Mouse (Mus musculus) lung, embryonic 16.5 days (tissue): ENCODE measurements at regions not wholly inside any gene's neighbourhood (a gene's known extent, or its start where the extent isn't known, plus 50 kb on each side); places are given as distances from the start of the nearest gene placed in this dataset.
A peak's percentile ranks its signal among the peaks of the same experiment; 100 is the strongest.

Experiments
- ATAC-seq: fragments of 200-750 bp; cut with Nextera tagmentation; 2 replicates; pipeline ENCODE4 v1.8.0; 2017; ENCODE audit warnings: low read depth, mild to moderate bottlenecking, moderate library complexity
- H3K27ac ChIP-seq: fragments of 300-500 bp; sonication (generic); 2 replicates; pipeline ENCODE4 v1.5.1; 2014; ENCODE audit warnings: mild to moderate bottlenecking, control low read depth, low read length
- H3K27me3 ChIP-seq: fragments of 300-500 bp; sonication (generic); 2 replicates; pipeline ENCODE4 v1.6.1; 2014; ENCODE audit warnings: low read depth, low read length, mixed read lengths; ENCODE audit not compliant: control insufficient read depth, insufficient read depth
- H3K36me3 ChIP-seq: fragments of 300-500 bp; sonication (generic); 2 replicates; pipeline ENCODE4 v1.6.1; 2014; ENCODE audit warnings: low read length; ENCODE audit not compliant: control insufficient read depth, insufficient read depth
- H3K4me1 ChIP-seq: fragments of 300-500 bp; sonication (generic); replicated peaks from 2 replicates; pipeline ENCODE4 v1.6.1; 2014; ENCODE audit warnings: low read length, mixed read lengths; ENCODE audit not compliant: control insufficient read depth, insufficient read depth
- H3K4me2 ChIP-seq: fragments of 300-500 bp; sonication (generic); 2 replicates; pipeline ENCODE4 v1.6.1; 2014; ENCODE audit warnings: low read depth, low read length, control low read depth
- H3K4me3 ChIP-seq: fragments of 300-500 bp; sonication (generic); 2 replicates; pipeline ENCODE4 v1.5.1; 2014; ENCODE audit warnings: mild to moderate bottlenecking, low read length, control low read depth
- H3K9ac ChIP-seq: fragments of 300-500 bp; sonication (generic); 2 replicates; pipeline ENCODE4 v1.6.1; 2014; ENCODE audit warnings: low read length, control low read depth
- H3K9me3 ChIP-seq: fragments of 300-500 bp; sonication (generic); 2 replicates; pipeline ENCODE4 v1.6.1; 2016; ENCODE audit warnings: low read length; ENCODE audit not compliant: control insufficient read depth
- WGBS: fragments of 180-500 bp; shearing (Covaris S2); extraction: QIAGEN DNeasy Blood & Tissue Kit; methylation state at CpG from one replicate; pipeline ENCODE4 v1.1.7; 2014; 5-methylcytosine and 5-hydroxymethylcytosine counted together

- H3K36me3 ChIP-seq, result no peaks in the 10 kb centered on the region
- no peak for ATAC-seq
- H3K9me3 ChIP-seq, result no peaks in the 10 kb centered on the region
- no peak overlapping the region for H3K27ac ChIP-seq
- H3K9ac ChIP-seq, result no peak overlapping the region
- WGBS, result 75% methylated on average over 1 of the region's 1 CpGs
- no peak overlapping the region for H3K4me2 ChIP-seq
- no peaks in the 10 kb centered on the region for H3K27me3 ChIP-seq
- no peaks in the 10 kb centered on the region for H3K4me1 ChIP-seq
- H3K4me3 ChIP-seq, result no peak overlapping the region
Observed at GRCm38 (mm10) chr15:25146371-25146770, 267.2 kb downstream of the Basp1 start.

DNA sequence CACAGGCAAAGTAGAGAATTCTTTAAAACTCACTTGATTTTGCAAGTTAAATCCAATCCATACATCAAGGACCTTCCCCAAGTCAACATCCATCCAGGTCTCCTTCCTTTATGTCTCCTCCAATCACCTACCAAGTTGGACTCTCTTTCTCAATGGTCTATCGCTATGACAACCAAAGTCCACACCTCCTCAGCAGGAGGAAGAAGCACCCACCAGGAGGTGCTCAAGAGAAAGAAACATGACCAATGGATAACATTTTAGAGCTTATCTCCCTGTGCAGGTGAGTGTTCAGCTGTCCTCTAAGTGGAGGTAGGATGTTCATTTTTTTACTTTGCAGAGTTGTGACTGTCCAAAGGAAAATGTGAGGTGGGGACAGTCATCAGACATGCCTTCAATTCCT, 269.3 kb downstream of the Basp1 start:
- Histone ChIP-seq H3K27me3 (no peaks in the 10 kb centered on the region), H3K9me3 (no peaks in the 10 kb centered on the region), H3K36me3 (no peaks in the 10 kb centered on the region), H3K27ac (no peak overlapping the region), H3K4me2 (no peak overlapping the region), H3K4me1 (no peaks in the 10 kb centered on the region), H3K9ac (no peak overlapping the region), H3K4me3 (no peak overlapping the region)
- 86% methylated on average over 1 of the region's 1 CpGs for WGBS
- no peak for ATAC-seq

DNA sequence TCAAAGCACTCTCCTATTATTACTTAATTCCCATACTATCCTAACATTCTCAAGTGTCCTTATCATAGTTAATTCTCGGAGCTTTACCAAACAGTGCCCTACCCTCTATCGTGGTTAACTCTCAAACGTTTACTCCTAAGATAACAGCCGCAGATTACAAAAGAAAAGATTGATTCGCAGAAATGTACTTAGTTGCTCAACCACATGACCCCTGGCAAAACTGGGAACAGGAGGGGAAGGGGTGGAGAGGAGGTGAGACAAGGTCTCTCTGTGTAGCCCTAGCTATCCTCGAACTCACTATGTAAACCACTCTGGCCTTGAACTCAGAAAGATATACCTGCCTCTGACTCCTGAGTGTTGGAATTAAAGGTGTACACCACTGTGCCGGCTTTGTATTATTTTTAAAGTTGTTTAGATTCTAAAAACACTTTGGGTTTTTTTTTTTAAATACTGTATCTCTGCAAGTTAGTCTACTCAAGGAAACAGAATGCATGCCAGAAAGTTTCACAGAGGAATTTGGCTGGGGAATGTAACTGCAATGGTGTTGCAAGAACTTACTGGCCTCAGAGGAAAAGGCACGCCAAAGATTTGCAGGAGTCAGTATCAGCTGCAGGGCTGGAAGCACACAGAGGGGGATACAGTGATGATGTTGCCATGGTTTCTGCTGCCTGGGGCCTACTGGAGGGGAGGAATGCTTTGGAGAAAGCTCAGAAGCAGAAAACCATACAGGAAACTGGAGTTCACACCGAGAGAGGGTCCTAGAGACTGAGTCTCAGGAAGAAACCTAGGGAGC, 273.0 kb downstream of the Basp1 start:
- 23% methylated on average over 9 of the region's 9 CpGs for WGBS
- peak; percentile 83 for ATAC-seq
- no peaks in the 10 kb centered on the region for H3K4me1 ChIP-seq
- no peaks in the 10 kb centered on the region for H3K9me3 ChIP-seq
- H3K36me3 ChIP-seq, result no peaks in the 10 kb centered on the region
- H3K4me2 ChIP-seq, result no peak overlapping the region
- no peak overlapping the region for H3K9ac ChIP-seq
- H3K4me3 ChIP-seq, result no peak overlapping the region
- H3K27me3 ChIP-seq, result no peaks in the 10 kb centered on the region
- no peak overlapping the region for H3K27ac ChIP-seq

GRCm38 (mm10) chr15:25137091-25137490, 276.5 kb downstream of the Basp1 start:
- Histone ChIP-seq H3K4me1 (no peaks in the 10 kb centered on the region), H3K4me2 (no peak overlapping the region), H3K27ac (no peak overlapping the region), H3K9me3 (no peaks in the 10 kb centered on the region), H3K9ac (no peak overlapping the region), H3K27me3 (no peaks in the 10 kb centered on the region), H3K36me3 (no peaks in the 10 kb centered on the region), H3K4me3 (no peak overlapping the region)
- ATAC-seq, result no peak
- 28% methylated on average over 3 of the region's 3 CpGs for WGBS

- H3K4me3 ChIP-seq, result no peak overlapping the region
- ATAC-seq, result no peak
- no peaks in the 10 kb centered on the region for H3K27me3 ChIP-seq
- no peak overlapping the region for H3K27ac ChIP-seq
- no peaks in the 10 kb centered on the region for H3K36me3 ChIP-seq
- H3K4me2 ChIP-seq, result no peak overlapping the region
- H3K9me3 ChIP-seq, result no peaks in the 10 kb centered on the region
- H3K4me1 ChIP-seq, result no peaks in the 10 kb centered on the region
- WGBS, result 71% methylated on average over 19 of the region's 19 CpGs
- H3K9ac ChIP-seq, result no peak overlapping the region
Observed at GRCm38 (mm10) chr15:25135471-25136262, 277.9 kb downstream of the Basp1 start.

DNA sequence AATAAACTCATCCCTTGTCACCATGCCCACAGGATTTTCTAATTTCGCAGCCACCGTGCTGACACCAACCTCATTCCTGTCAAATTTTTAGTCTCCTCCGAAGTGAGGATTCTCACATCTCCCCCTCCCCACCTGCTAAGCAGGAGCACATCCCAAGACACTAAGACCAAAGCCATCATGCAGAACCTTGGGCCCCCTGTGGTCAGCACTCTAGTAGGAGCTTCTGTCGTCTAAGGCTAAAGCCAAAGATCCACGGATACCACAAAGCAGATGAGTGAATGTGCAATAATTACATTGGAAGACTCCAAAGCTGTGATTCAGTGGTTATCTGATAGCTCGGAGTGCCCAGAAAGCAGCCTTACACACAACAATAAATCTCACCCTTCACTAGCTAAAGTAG, 283.5 kb downstream of the Basp1 start:
- no peaks in the 10 kb centered on the region for H3K4me1 ChIP-seq
- WGBS, result 75% methylated on average over 6 of the region's 6 CpGs
- no peak overlapping the region for H3K4me3 ChIP-seq
- no peak overlapping the region for H3K9ac ChIP-seq
- no peaks in the 10 kb centered on the region for H3K27me3 ChIP-seq
- H3K27ac ChIP-seq, result no peak overlapping the region
- no peak overlapping the region for H3K4me2 ChIP-seq
- H3K36me3 ChIP-seq, result no peaks in the 10 kb centered on the region
- no peak for ATAC-seq
- H3K9me3 ChIP-seq, result no peaks in the 10 kb centered on the region

DNA sequence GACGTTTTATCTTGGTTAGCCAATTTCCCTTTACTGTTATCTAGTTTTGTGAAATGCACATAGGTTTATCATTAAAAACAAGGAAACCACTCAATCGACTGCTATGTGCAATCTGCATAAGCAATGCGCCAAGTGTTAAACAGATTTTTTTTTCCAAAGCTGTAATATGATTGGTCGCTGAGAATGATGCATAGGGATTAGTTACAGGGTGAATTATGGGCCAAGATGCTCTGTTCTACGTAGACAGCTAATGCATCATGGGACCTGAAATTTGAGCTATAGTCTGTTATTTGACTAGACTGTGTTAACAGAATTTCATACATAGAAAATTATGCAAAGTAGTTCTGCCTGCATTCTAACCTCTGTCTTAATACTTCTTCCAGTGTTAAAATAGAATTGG, 284.0 kb downstream of the Basp1 start:
- ATAC-seq, result no peak
- 77% methylated on average over 5 of the region's 5 CpGs for WGBS
- Histone ChIP-seq H3K4me2 (no peak overlapping the region), H3K27ac (no peak overlapping the region), H3K9me3 (no peaks in the 10 kb centered on the region), H3K9ac (no peak overlapping the region), H3K4me3 (no peak overlapping the region), H3K36me3 (no peaks in the 10 kb centered on the region), H3K27me3 (no peaks in the 10 kb centered on the region), H3K4me1 (no peaks in the 10 kb centered on the region)

- no peak overlapping the region for H3K4me2 ChIP-seq
Observed at GRCm38 (mm10) chr15:25120441-25120840, 293.1 kb downstream of the Basp1 start.

DNA sequence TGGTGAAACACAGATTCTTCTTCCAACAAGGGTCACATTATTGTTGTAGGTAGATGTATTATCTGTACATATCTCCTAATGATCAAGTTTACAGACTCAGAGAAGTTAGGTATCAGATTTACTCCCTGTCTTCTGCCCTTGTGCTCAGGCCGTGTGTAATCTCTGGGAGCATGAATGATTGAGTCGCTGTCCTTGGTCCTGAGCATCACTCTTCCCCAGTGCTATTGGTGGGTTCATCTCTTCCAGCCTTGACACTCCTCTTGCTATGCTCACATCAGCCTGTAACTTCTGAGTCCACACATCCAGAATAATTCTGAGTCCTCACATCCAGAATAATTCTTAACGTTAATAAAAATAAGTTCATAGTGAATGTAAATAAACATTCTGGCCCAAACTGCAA, 295.6 kb downstream of the Basp1 start:
- H3K9me3 ChIP-seq, result no peaks in the 10 kb centered on the region
- H3K4me3 ChIP-seq, result no peak overlapping the region
- no peak overlapping the region for H3K27ac ChIP-seq
- H3K9ac ChIP-seq, result no peak overlapping the region
- H3K36me3 ChIP-seq, result no peaks in the 10 kb centered on the region
- H3K27me3 ChIP-seq, result no peaks in the 10 kb centered on the region
- no peak overlapping the region for H3K4me2 ChIP-seq
- WGBS, result 28% methylated on average over 3 of the region's 3 CpGs
- no peaks in the 10 kb centered on the region for H3K4me1 ChIP-seq
- no peak for ATAC-seq

More at GRCm38 (mm10) chr15:25120441-25120840, 293.1 kb downstream of the Basp1 start:
- Histone ChIP-seq H3K9ac (no peak overlapping the region), H3K9me3 (no peaks in the 10 kb centered on the region), H3K4me3 (no peak overlapping the region), H3K27me3 (no peaks in the 10 kb centered on the region), H3K4me1 (no peaks in the 10 kb centered on the region), H3K36me3 (no peaks in the 10 kb centered on the region), H3K27ac (no peak overlapping the region)
- no peak for ATAC-seq
- 54% methylated on average over 4 of the region's 4 CpGs for WGBS
